Mouse (Mus musculus) lung, postnatal 4 days (tissue): ENCODE results near the gene Icam5.

ENCODE experiments used
- DNase-seq, 2 experiments: peaks; one replicate each; pipeline ENCODE4 v3.0.0; 2021

Gene Icam5

GRCm38 (mm10) chr9:21014691-21015570 is 16.9 kb upstream of the Icam5 start:
- DNase-seq: peak; percentile 81 to 83

GRCm38 (mm10) chr9:21015571-21016130 is 16.2 kb upstream of the Icam5 start, which contains the start of gene Icam1:
TSS of gene Icam1 (plus strand) at chr9:21015985.
- DNase-seq: peak; percentile 89 to 90

GRCm38 (mm10) chr9:21016331-21017176 is 15.3 kb upstream of the Icam5 start:
- peak in 1 of 2 experiments; percentile 49 for DNase-seq

GRCm38 (mm10) chr9:21017177-21017575 is 14.7 kb upstream of the Icam5 start:
- DNase-seq: peak in 1 of 2 experiments; percentile 38

- peak in 1 of 2 experiments; percentile 42 for DNase-seq
Measured at GRCm38 (mm10) chr9:21018600-21018999, 13.3 kb upstream of the Icam5 start.

- no peak for DNase-seq
Measured at GRCm38 (mm10) chr9:21021363-21021762, 10.5 kb upstream of the Icam5 start.

GRCm38 (mm10) chr9:21022288-21022687 is 9.6 kb upstream of the Icam5 start:
- peak in 1 of 2 experiments; percentile 71 for DNase-seq

- DNase-seq: no peak
Measured at GRCm38 (mm10) chr9:21022726-21023125, 9.1 kb upstream of the Icam5 start.

GRCm38 (mm10) chr9:21025258-21025810 is 6.5 kb upstream of the Icam5 start:
- peak; percentile 74 to 85 for DNase-seq

- DNase-seq: peak in 1 of 2 experiments; percentile 44
Measured at GRCm38 (mm10) chr9:21026849-21027248, 5.0 kb upstream of the Icam5 start.

GRCm38 (mm10) chr9:21027774-21028290 is 4.0 kb upstream of the Icam5 start:
- no peak for DNase-seq

GRCm38 (mm10) chr9:21028560-21029110 is 3.2 kb upstream of the Icam5 start:
- DNase-seq: no peak

- DNase-seq: peak; percentile 87 to 90
Measured at GRCm38 (mm10) chr9:21029291-21030054, 2.4 kb upstream of the Icam5 start, which contains the start of gene Icam4. TSS of gene Icam4 (plus strand) at chr9:21029373.

GRCm38 (mm10) chr9:21030055-21030600 is 1.7 kb upstream of the Icam5 start:
- DNase-seq: peak in 1 of 2 experiments; percentile 32

GRCm38 (mm10) chr9:21030781-21031250 is 1.1 kb upstream of the Icam5 start:
- peak; percentile 91 to 92 for DNase-seq

GRCm38 (mm10) chr9:21031251-21031895 is 500 bp upstream of the Icam5 start:
- DNase-seq: peak; percentile 75 to 79

- no peak for DNase-seq
Measured at GRCm38 (mm10) chr9:21032491-21032890, 618 bp downstream of the Icam5 start.

GRCm38 (mm10) chr9:21033136-21033535 is 1.3 kb downstream of the Icam5 start:
- peak; percentile 88 to 92 for DNase-seq

- no peak for DNase-seq
Measured at GRCm38 (mm10) chr9:21034481-21035085, 2.7 kb downstream of the Icam5 start.

GRCm38 (mm10) chr9:21035586-21035985 is 3.7 kb downstream of the Icam5 start:
- DNase-seq: no peak
